Mouse (Mus musculus) intestine, embryonic 16.5 days (tissue): ENCODE results near the gene 4921509C19Rik. TPM values are rescaled to one million over a fixed set of nuclear protein-coding genes. Genes with fewer than 3 reads are reported as not detected.
"Not testable (repeated sequence)": the region's sequence is repeated elsewhere in the genome, so short reads cannot be mapped to it uniquely, and the experiment has no call there.

Experiments used
- ATAC-seq: fragments of 200-750 bp; cut with Nextera tagmentation; 2 replicates; pipeline ENCODE4 v1.8.0; 2017; ENCODE audit warnings: moderate TSS enrichment, moderate library complexity
- H3K27ac ChIP-seq: fragments of 300-500 bp; sonication (generic); 2 replicates; pipeline ENCODE4 v1.5.1; 2014; ENCODE audit warnings: mild to moderate bottlenecking, low read length
- H3K27me3 ChIP-seq: fragments of 300-500 bp; sonication (generic); replicated peaks from 2 replicates; pipeline ENCODE4 v1.6.1; 2014; ENCODE audit warnings: low read length, control low read depth, mixed read lengths; ENCODE audit not compliant: control insufficient read depth, insufficient read depth
- H3K36me3 ChIP-seq: fragments of 300-500 bp; sonication (generic); 2 replicates; pipeline ENCODE4 v1.6.1; 2014; ENCODE audit warnings: low read length, control low read depth; ENCODE audit not compliant: control insufficient read depth, insufficient read depth
- H3K4me1 ChIP-seq: fragments of 300-500 bp; sonication (generic); 2 replicates; pipeline ENCODE4 v1.6.1; 2014; ENCODE audit warnings: low read length, control low read depth, mixed read lengths; ENCODE audit not compliant: control insufficient read depth, insufficient read depth
- H3K4me2 ChIP-seq: fragments of 300-500 bp; sonication (generic); 2 replicates; pipeline ENCODE4 v1.6.1; 2014; ENCODE audit warnings: low read depth, low read length, control low read depth
- H3K4me3 ChIP-seq: fragments of 300-500 bp; sonication (generic); 2 replicates; pipeline ENCODE4 v1.5.1; 2014; ENCODE audit warnings: mild to moderate bottlenecking, low read length
- H3K9ac ChIP-seq: fragments of 300-500 bp; sonication (generic); 2 replicates; pipeline ENCODE4 v1.6.1; 2014; ENCODE audit warnings: low read depth, low read length
- H3K9me3 ChIP-seq: fragments of 300-500 bp; sonication (generic); 2 replicates; pipeline ENCODE4 v1.6.1; 2016; ENCODE audit warnings: low read length, control low read depth; ENCODE audit not compliant: control insufficient read depth
- WGBS: fragments of 180-500 bp; shearing (Covaris S2); extraction: QIAGEN DNeasy Blood & Tissue Kit; methylation state at CpG from one replicate; pipeline ENCODE4 v1.1.7; 2014; 5-methylcytosine and 5-hydroxymethylcytosine counted together
- polyA plus RNA-seq: library from polyadenylated mRNA; unstranded; fragments of >200 nt; fragmentation: Nextera tagmentation; extraction: Ambion mirVana; gene quantifications from 2 replicates; pipeline ENCODE4 v1.2.1, GENCODE M21; 2015

Gene 4921509C19Rik
- polyA plus RNA-seq, 1 experiment from 2014 or later, result not detected

GRCm38 (mm10) chr2:151494035-151494803, 18.3 kb upstream of the 4921509C19Rik start, which contains the start of gene Nsfl1c:
Gene Nsfl1c (plus strand): TSS chr2:151494182.
- WGBS, result under 1% methylated on average over 73 of the region's 73 CpGs
- Histone ChIP-seq H3K9ac (peak within 1 kb of the TSS; percentile 95), H3K27ac (peak within 1 kb of the TSS; percentile 23; the same call in 1 of the 2 replicates), H3K36me3 (peaks cover 3% of the 10 kb centered on the region; the same call in 1 of the 2 replicates), H3K4me2 (peak within 1 kb of the TSS; percentile 77), H3K4me1 (0 out of 2 replicates have a peak, but pooled peaks cover 2% of the 10 kb centered on the region), H3K4me3 (peak within 1 kb of the TSS; percentile 97), H3K9me3 (no peaks in the 10 kb centered on the region), H3K27me3 (no peaks in the 10 kb centered on the region)
- ATAC-seq, result peak; percentile 100

GRCm38 (mm10) chr2:151486496-151486895, 10.5 kb upstream of the 4921509C19Rik start:
- Histone ChIP-seq H3K27me3 (no peaks in the 10 kb centered on the region), H3K4me2 (no peak overlapping the region), H3K4me1 (no peaks in the 10 kb centered on the region), H3K9ac (no peak overlapping the region), H3K4me3 (no peak overlapping the region), H3K36me3 (no peaks in the 10 kb centered on the region), H3K9me3 (no peaks in the 10 kb centered on the region), H3K27ac (no peak overlapping the region)
- no peak for ATAC-seq

DNA sequence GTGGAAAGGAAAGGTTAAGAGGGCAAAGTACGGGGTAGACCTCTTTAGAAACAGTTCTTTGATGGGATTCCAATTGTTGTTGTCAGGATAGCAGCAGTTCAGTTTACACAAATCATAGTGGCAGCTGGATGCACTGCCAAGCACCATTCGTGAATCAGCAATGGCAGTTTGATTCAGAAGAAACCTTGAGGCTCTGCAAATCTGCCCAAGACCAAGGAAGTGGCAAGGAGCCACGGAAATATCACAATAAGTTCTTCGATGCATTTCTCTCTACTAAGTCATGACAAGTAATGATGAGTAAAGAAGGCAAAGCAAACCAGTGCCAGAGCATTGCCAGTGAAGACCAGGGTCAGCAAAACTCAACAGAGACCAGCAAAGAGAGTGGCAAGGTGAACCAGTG, 41.0 kb downstream of the 4921509C19Rik start:
- not testable (repeated sequence) for H3K36me3 ChIP-seq, H3K4me2 ChIP-seq, H3K27me3 ChIP-seq, H3K9ac ChIP-seq, H3K4me1 ChIP-seq, H3K4me3 ChIP-seq, ATAC-seq, H3K27ac ChIP-seq, H3K9me3 ChIP-seq
- 80% methylated on average over 4 of the region's 4 CpGs for WGBS

DNA sequence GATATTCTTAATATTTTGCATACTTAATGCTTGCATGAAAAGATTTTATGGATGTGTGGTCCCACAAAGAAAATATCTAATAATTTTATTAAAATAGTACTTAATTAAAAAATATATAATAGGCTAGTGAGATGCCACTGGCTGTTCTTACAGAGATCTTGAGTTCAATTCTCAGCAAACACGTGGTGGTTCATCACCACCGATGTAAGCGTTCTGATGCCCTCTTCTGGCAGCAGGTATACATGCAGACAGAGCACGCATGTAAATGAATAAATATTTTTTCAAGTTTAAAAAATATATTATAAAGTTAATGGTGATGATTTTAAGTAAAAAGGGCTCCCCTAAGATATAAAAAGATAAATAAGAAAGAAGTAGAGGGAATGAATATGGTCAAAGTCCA, 41.8 kb downstream of the 4921509C19Rik start:
- H3K27ac ChIP-seq, H3K27me3 ChIP-seq, H3K9me3 ChIP-seq, H3K4me1 ChIP-seq, H3K9ac ChIP-seq, H3K4me2 ChIP-seq, ATAC-seq, H3K36me3 ChIP-seq, H3K4me3 ChIP-seq: not testable (repeated sequence)
- 59% methylated on average over 4 of the region's 4 CpGs for WGBS

Other genes starting within 250 kb of the 4921509C19Rik start
- gene Nsfl1c, start 18.0 kb upstream of the 4921509C19Rik start, polyA plus RNA-seq, result 163 and 176 TPM in 2 replicates
- gene Fkbp1a, start 66.3 kb upstream of the 4921509C19Rik start, polyA plus RNA-seq, result 537 and 561 TPM in 2 replicates
- 23.2 and 24.3 TPM in 2 replicates for gene Sdcbp2, start 96.5 kb upstream of the 4921509C19Rik start, polyA plus RNA-seq
- gene Snph, start 156.4 kb upstream of the 4921509C19Rik start, polyA plus RNA-seq, result 1.8 and 2.0 TPM in 2 replicates
- gene Rad21l, start 192.4 kb upstream of the 4921509C19Rik start, polyA plus RNA-seq, result not detected in 2 replicates
- gene Tmem74b, start 225.9 kb upstream of the 4921509C19Rik start, polyA plus RNA-seq, result 1.7 and 1.9 TPM in 2 replicates